Mouse (Mus musculus): Measurements from ENCODE around the gene Xxylt1. TPM values are rescaled to one million over a fixed set of nuclear protein-coding genes. Genes with fewer than 3 reads are reported as not detected.

Gene Xxylt1
- 35.5 TPM for polyA plus RNA-seq (2017; shearing (Covaris generic))

GRCm38 (mm10) chr16:31081125-31081664, at the start of gene Xxylt1:
Gene Xxylt1 (minus strand): TSS chr16:31081432.

Other genes with a start within 250 kb of the Xxylt1 start
- gene Acap2, start 119.8 kb upstream of the Xxylt1 start, polyA plus RNA-seq (2017; shearing (Covaris generic)): 16.2 TPM
- 11.4 TPM for gene Ppp1r2, start 193.8 kb upstream of the Xxylt1 start, polyA plus RNA-seq (2017; shearing (Covaris generic))
- gene Apod, start 233.4 kb upstream of the Xxylt1 start, polyA plus RNA-seq (2017; shearing (Covaris generic)): not detected

Data from CD4-positive, CD25-positive, alpha-beta regulatory T cell, adult 9 weeks (primary cell).